Mouse (Mus musculus) small intestine, adult 2 months (tissue): Measurements from ENCODE around the gene Zfp945. TPM values are rescaled to one million over a fixed set of nuclear protein-coding genes. Genes with fewer than 3 reads are reported as not detected.

ENCODE experiments used
- H3K27ac ChIP-seq: fragments of 200-500 bp; 2 replicates; pipeline ENCODE4 v1.5.1; 2012; ENCODE audit warnings: low read depth, low read length, control low read depth, inconsistent platforms; ENCODE audit not compliant: insufficient read depth
- H3K27me3 ChIP-seq: fragments of 200-500 bp; 2 replicates; pipeline ENCODE4 v1.6.1; 2012; ENCODE audit warnings: mild to moderate bottlenecking, moderate library complexity, low read length, inconsistent platforms; ENCODE audit not compliant: control insufficient read depth, insufficient read depth
- H3K36me3 ChIP-seq: fragments of 200-500 bp; 2 replicates; pipeline ENCODE4 v1.6.1; 2012; ENCODE audit warnings: mild to moderate bottlenecking, low read length, control low read depth, inconsistent platforms; ENCODE audit not compliant: control insufficient read depth, insufficient read depth
- H3K4me1 ChIP-seq: fragments of 200-500 bp; 2 replicates; pipeline ENCODE4 v1.6.1; 2012; ENCODE audit warnings: low read length, inconsistent platforms, mixed read lengths; ENCODE audit not compliant: control insufficient read depth, insufficient read depth, insufficient read length
- H3K4me3 ChIP-seq: fragments of 200-500 bp; 2 replicates; pipeline ENCODE4 v1.5.1; 2012; ENCODE audit warnings: low read depth, mild to moderate bottlenecking, control low read depth, inconsistent platforms, low read length, moderate library complexity
- CTCF ChIP-seq: fragments of 200-500 bp; IDR thresholded peaks from 2 replicates; pipeline ENCODE4 v1.5.1; 2012; ENCODE audit warnings: low read depth, mild to moderate bottlenecking, control low read depth, inconsistent platforms, low read length, moderate library complexity, mixed read lengths; ENCODE audit not compliant: insufficient replicate concordance, insufficient read length; ENCODE audit errors: extremely low read depth
- POLR2A ChIP-seq: fragments of 200-500 bp; IDR thresholded peaks from 2 replicates; pipeline ENCODE4 v1.6.1; 2012; ENCODE audit warnings: low read depth, mild to moderate bottlenecking, control low read depth, inconsistent platforms, low read length, moderate library complexity
- WGBS: fragments of 180-500 bp; shearing (Covaris S2); methylation state at CpG from one replicate; pipeline ENCODE4 v1.1.7; 2018; 5-methylcytosine and 5-hydroxymethylcytosine counted together
- polyA plus RNA-seq: library from polyadenylated mRNA; depleted of rRNA; stranded (reverse); fragments of >200 nt; gene quantifications from 2 replicates; pipeline ENCODE4 v1.2.3, GENCODE M21; 2012; rRNA removed

Gene Zfp945
- polyA plus RNA-seq, 1 experiment: 0.28 TPM

- TF ChIP-seq POLR2A: no peak
- TF ChIP-seq CTCF: no peak
- no peaks in the 10 kb centered on the region for H3K27me3 ChIP-seq
- no peak overlapping the region for H3K27ac ChIP-seq
- H3K4me3 ChIP-seq: no peak overlapping the region
- no peaks in the 10 kb centered on the region for H3K4me1 ChIP-seq
- WGBS: 47% methylated on average over 4 of the region's 4 CpGs
- no peaks in the 10 kb centered on the region for H3K36me3 ChIP-seq
These were observed 45.8 kb downstream of the Zfp945 start for GRCm38 (mm10) chr17:22821166-22821565.

GRCm38 (mm10) chr17:22818199-22818595 lies 48.7 kb downstream of the Zfp945 start:
- Histone ChIP-seq H3K4me1 (no peaks in the 10 kb centered on the region), H3K36me3 (no peaks in the 10 kb centered on the region), H3K4me3 (no peak overlapping the region), H3K27ac (no peak overlapping the region), H3K27me3 (no peaks in the 10 kb centered on the region)
- TF ChIP-seq CTCF (no peak), POLR2A (no peak)
- WGBS: 63% methylated on average over 3 of the region's 3 CpGs

GRCm38 (mm10) chr17:22817471-22818198 lies 49.3 kb downstream of the Zfp945 start:
- Histone ChIP-seq H3K4me3 (peak overlapping the region; percentile 86), H3K27me3 (no peaks in the 10 kb centered on the region), H3K4me1 (no peaks in the 10 kb centered on the region), H3K36me3 (no peaks in the 10 kb centered on the region), H3K27ac (peak overlapping the region; percentile 46)
- TF ChIP-seq POLR2A: no peak
- no peak for TF ChIP-seq CTCF
- WGBS: 1% methylated on average over 28 of the region's 28 CpGs

- H3K27ac ChIP-seq: no peak overlapping the region
- no peak for TF ChIP-seq CTCF
- no peak for TF ChIP-seq POLR2A
- no peaks in the 10 kb centered on the region for H3K27me3 ChIP-seq
- 79% methylated on average over 2 of the region's 2 CpGs for WGBS
- H3K4me1 ChIP-seq: no peaks in the 10 kb centered on the region
- H3K4me3 ChIP-seq: no peak overlapping the region
- no peaks in the 10 kb centered on the region for H3K36me3 ChIP-seq
These were observed 67.2 kb downstream of the Zfp945 start for GRCm38 (mm10) chr17:22799707-22800106.

Other genes with a start within 250 kb of the Zfp945 start
- not detected in 2 replicates for gene Vmn2r113, start 75.8 kb upstream of the Zfp945 start, polyA plus RNA-seq
- gene Vmn2r-ps130, start 194.0 kb upstream of the Zfp945 start, polyA plus RNA-seq: not detected in 2 replicates